Mouse (Mus musculus) embryonic facial prominence, embryonic 10.5 days (tissue): ENCODE results near the gene Gjb5. TPM values are rescaled to one million over a fixed set of nuclear protein-coding genes. Genes with fewer than 3 reads are reported as not detected.

Source experiments
- DNase-seq: peaks from one replicate; pipeline ENCODE4 v3.0.0-alpha.2; 2017; ENCODE audit warnings: low spot score
- H3K27ac ChIP-seq: fragments of 300-500 bp; sonication (generic); replicated peaks from 2 replicates; pipeline ENCODE4 v1.5.1; 2016; ENCODE audit warnings: mild to moderate bottlenecking
- H3K27me3 ChIP-seq: fragments of 300-500 bp; sonication (generic); replicated peaks from 2 replicates; pipeline ENCODE4 v1.6.1; 2016; ENCODE audit warnings: low read depth, mild to moderate bottlenecking; ENCODE audit not compliant: poor library complexity, severe bottlenecking
- H3K36me3 ChIP-seq: fragments of 300-500 bp; sonication (generic); replicated peaks from 2 replicates; pipeline ENCODE4 v1.6.1; 2016; ENCODE audit warnings: mild to moderate bottlenecking, moderate library complexity
- H3K4me1 ChIP-seq: fragments of 300-500 bp; sonication (generic); 2 replicates; pipeline ENCODE4 v1.6.1; 2016
- H3K4me3 ChIP-seq: fragments of 300-500 bp; sonication (generic); 2 replicates; pipeline ENCODE4 v1.5.1; 2016; ENCODE audit warnings: mild to moderate bottlenecking, moderate library complexity
- H3K9me3 ChIP-seq: fragments of 300-500 bp; sonication (generic); 2 replicates; pipeline ENCODE4 v1.6.1; 2016; ENCODE audit warnings: mild to moderate bottlenecking
- WGBS: fragments of 180-500 bp; shearing (Covaris S2); methylation state at CpG from one replicate; pipeline ENCODE4 v1.1.7; 2016; 5-methylcytosine and 5-hydroxymethylcytosine counted together
- polyA plus RNA-seq: library from polyadenylated mRNA; unstranded; fragments of >200 nt; fragmentation: Nextera tagmentation; extraction: Ambion mirVana; gene quantifications from 2 replicates; pipeline ENCODE4 v1.2.1, GENCODE M21; 2016

The Gjb5 gene
- polyA plus RNA-seq, result 1.2 and 1.7 TPM in 2 replicates

- Histone ChIP-seq H3K4me3 (0 out of 2 replicates have a peak within 1 kb of the TSS, but pooled peaks have one; percentile 11), H3K9me3 (no peaks in the 10 kb centered on the region), H3K27ac (peak within 1 kb of the TSS; percentile 32; the same call in 1 of the 2 replicates), H3K4me1 (peaks cover 29% of the 10 kb centered on the region), H3K27me3 (peaks cover 23% of the 10 kb centered on the region), H3K36me3 (no peaks in the 10 kb centered on the region)
- WGBS, result 20% methylated on average over 5 of the region's 5 CpGs
- DNase-seq, result peak; percentile 37
These were observed at the start of gene Gjb5 for GRCm38 (mm10) chr4:127358018-127358417. Gene Gjb5, minus strand, starts transcription at chr4:127358181.

GRCm38 (mm10) chr4:127402614-127403013 is 44.6 kb upstream of the Gjb5 start:
- H3K36me3 ChIP-seq, result no peaks in the 10 kb centered on the region
- DNase-seq, result no peak
- WGBS, result 63% methylated on average over 3 of the region's 3 CpGs
- no peak overlapping the region for H3K4me3 ChIP-seq
- H3K9me3 ChIP-seq, result no peaks in the 10 kb centered on the region
- H3K4me1 ChIP-seq, result no peaks in the 10 kb centered on the region; the same call in 1 of the 2 replicates
- no peak overlapping the region for H3K27ac ChIP-seq
- H3K27me3 ChIP-seq, result no peaks in the 10 kb centered on the region

- H3K27ac ChIP-seq, result no peak overlapping the region
- H3K9me3 ChIP-seq, result no peaks in the 10 kb centered on the region
- no peaks in the 10 kb centered on the region for H3K36me3 ChIP-seq
- no peaks in the 10 kb centered on the region for H3K27me3 ChIP-seq
- 85% methylated on average over 4 of the region's 4 CpGs for WGBS
- H3K4me3 ChIP-seq, result no peak overlapping the region
- no peak for DNase-seq
- no peaks in the 10 kb centered on the region; the same call in 1 of the 2 replicates for H3K4me1 ChIP-seq
These were observed 44.2 kb upstream of the Gjb5 start for GRCm38 (mm10) chr4:127402166-127402565.

GRCm38 (mm10) chr4:127400165-127401145 is 42.5 kb upstream of the Gjb5 start:
- 68% methylated on average over 11 of the region's 11 CpGs for WGBS

GRCm38 (mm10) chr4:127395591-127395990 is 37.6 kb upstream of the Gjb5 start:
- H3K36me3 ChIP-seq, result no peaks in the 10 kb centered on the region
- no peaks in the 10 kb centered on the region for H3K27me3 ChIP-seq
- no peaks in the 10 kb centered on the region; the same call in 1 of the 2 replicates for H3K9me3 ChIP-seq
- 72% methylated on average over 4 of the region's 4 CpGs for WGBS
- no peaks in the 10 kb centered on the region for H3K4me1 ChIP-seq
- H3K4me3 ChIP-seq, result no peak overlapping the region
- no peak overlapping the region for H3K27ac ChIP-seq
- DNase-seq, result no peak

More at GRCm38 (mm10) chr4:127400165-127401145, 42.5 kb upstream of the Gjb5 start:
- Histone ChIP-seq H3K4me3 (no peak overlapping the region), H3K36me3 (no peaks in the 10 kb centered on the region), H3K4me1 (no peaks in the 10 kb centered on the region), H3K27ac (no peak overlapping the region), H3K9me3 (no peaks in the 10 kb centered on the region), H3K27me3 (no peaks in the 10 kb centered on the region)
- DNase-seq, result no peak

- Histone ChIP-seq H3K27me3 (0 out of 2 replicates have a peak, but pooled peaks cover 2% of the 10 kb centered on the region), H3K9me3 (no peaks in the 10 kb centered on the region; the same call in 1 of the 2 replicates), H3K27ac (no peak overlapping the region), H3K36me3 (no peaks in the 10 kb centered on the region), H3K4me3 (no peak overlapping the region), H3K4me1 (no peaks in the 10 kb centered on the region)
- 81% methylated on average over 13 of the region's 13 CpGs for WGBS
- DNase-seq, result no peak
These were observed 31.7 kb upstream of the Gjb5 start for GRCm38 (mm10) chr4:127389645-127390044.

- WGBS, result 32% methylated on average over 4 of the region's 4 CpGs
- no peak for DNase-seq
- H3K4me1 ChIP-seq, result 0 out of 2 replicates have a peak, but pooled peaks cover 3% of the 10 kb centered on the region
- H3K27ac ChIP-seq, result no peak overlapping the region
- H3K27me3 ChIP-seq, result no peaks in the 10 kb centered on the region
- H3K9me3 ChIP-seq, result no peaks in the 10 kb centered on the region
- no peaks in the 10 kb centered on the region for H3K36me3 ChIP-seq
- H3K4me3 ChIP-seq, result no peak overlapping the region
These were observed 19.4 kb upstream of the Gjb5 start for GRCm38 (mm10) chr4:127377344-127377743.

GRCm38 (mm10) chr4:127375541-127376177 is 17.7 kb upstream of the Gjb5 start:
- Histone ChIP-seq H3K4me1 (0 out of 2 replicates have a peak, but pooled peaks cover 3% of the 10 kb centered on the region), H3K9me3 (no peaks in the 10 kb centered on the region), H3K36me3 (no peaks in the 10 kb centered on the region), H3K27me3 (no peaks in the 10 kb centered on the region), H3K4me3 (no peak overlapping the region), H3K27ac (no peak overlapping the region)
- WGBS, result 86% methylated on average over 17 of the region's 17 CpGs
- DNase-seq, result no peak

- 79% methylated on average over 4 of the region's 4 CpGs for WGBS
- Histone ChIP-seq H3K9me3 (no peaks in the 10 kb centered on the region), H3K4me3 (no peak overlapping the region), H3K27me3 (no peaks in the 10 kb centered on the region), H3K36me3 (no peaks in the 10 kb centered on the region), H3K4me1 (0 out of 2 replicates have a peak, but pooled peaks cover 3% of the 10 kb centered on the region), H3K27ac (no peak overlapping the region)
- no peak for DNase-seq
These were observed 16.7 kb upstream of the Gjb5 start for GRCm38 (mm10) chr4:127374645-127375044.

- DNase-seq, result no peak
- 77% methylated on average over 8 of the region's 8 CpGs for WGBS
- Histone ChIP-seq H3K27ac (no peak overlapping the region), H3K36me3 (no peaks in the 10 kb centered on the region), H3K9me3 (no peaks in the 10 kb centered on the region), H3K4me1 (peaks cover 7% of the 10 kb centered on the region; the same call in 1 of the 2 replicates), H3K27me3 (0 out of 2 replicates have a peak, but pooled peaks cover 11% of the 10 kb centered on the region), H3K4me3 (no peak overlapping the region)
These were observed 15.5 kb upstream of the Gjb5 start for GRCm38 (mm10) chr4:127373491-127373890.

GRCm38 (mm10) chr4:127371546-127371945 is 13.6 kb upstream of the Gjb5 start:
- Histone ChIP-seq H3K4me1 (peaks cover 9% of the 10 kb centered on the region; the same call in 1 of the 2 replicates), H3K4me3 (no peak overlapping the region), H3K27me3 (0 out of 2 replicates have a peak, but pooled peaks cover 12% of the 10 kb centered on the region), H3K36me3 (no peaks in the 10 kb centered on the region), H3K9me3 (no peaks in the 10 kb centered on the region), H3K27ac (no peak overlapping the region)
- no peak for DNase-seq
- 76% methylated on average over 5 of the region's 5 CpGs for WGBS

GRCm38 (mm10) chr4:127370447-127370846 is 12.5 kb upstream of the Gjb5 start:
- Histone ChIP-seq H3K27ac (no peak overlapping the region), H3K4me3 (no peak overlapping the region), H3K36me3 (no peaks in the 10 kb centered on the region), H3K4me1 (peaks cover 16% of the 10 kb centered on the region), H3K9me3 (no peaks in the 10 kb centered on the region), H3K27me3 (peaks cover 16% of the 10 kb centered on the region)
- 55% methylated on average over 2 of the region's 2 CpGs for WGBS
- DNase-seq, result peak; percentile 47
